Mouse (Mus musculus): ENCODE data around the gene Lgals9. TPM values are rescaled to one million over a fixed set of nuclear protein-coding genes. Genes with fewer than 3 reads are reported as not detected.

The Lgals9 gene
- 39.6 and 55.8 TPM in 2 replicates for polyA plus RNA-seq (2012; ENCODE audit: insufficient read depth, insufficient read length, missing spikeins)

GRCm38 (mm10) chr11:78984483-78985177 is at the start of gene Lgals9:
TSS of gene Lgals9 (minus strand) at chr11:78984946.
- Histone ChIP-seq H3K27ac (replicated peaks; ENCODE audit: low read depth, low read length) (peak within 1 kb of the TSS; percentile 85), H3K4me3 (ENCODE audit: insufficient read depth, low read depth, low read length) (peak within 1 kb of the TSS; percentile 72), H3K4me1 (ENCODE audit: control insufficient read depth, insufficient read depth, insufficient read length, low read length) (peaks cover 35% of the 10 kb centered on the region)

- peaks cover 6% of the 10 kb centered on the region; the same call in 1 of the 2 replicates for H3K4me1 ChIP-seq (ENCODE audit: control insufficient read depth, insufficient read depth, insufficient read length, low read length)
- H3K27ac ChIP-seq (replicated peaks; ENCODE audit: low read depth, low read length), result no peak overlapping the region
- no peak overlapping the region for H3K4me3 ChIP-seq (ENCODE audit: insufficient read depth, low read depth, low read length)
Observed at GRCm38 (mm10) chr11:79033636-79034035, 48.9 kb upstream of the Lgals9 start.

GRCm38 (mm10) chr11:79033021-79033420 is 48.3 kb upstream of the Lgals9 start:
- Histone ChIP-seq H3K4me1 (ENCODE audit: control insufficient read depth, insufficient read depth, insufficient read length, low read length) (peaks cover 6% of the 10 kb centered on the region; the same call in 1 of the 2 replicates), H3K27ac (replicated peaks; ENCODE audit: low read depth, low read length) (no peak overlapping the region), H3K4me3 (ENCODE audit: insufficient read depth, low read depth, low read length) (no peak overlapping the region)

- no peak overlapping the region for H3K27ac ChIP-seq (replicated peaks; ENCODE audit: low read depth, low read length)
- peaks cover 6% of the 10 kb centered on the region; the same call in 1 of the 2 replicates for H3K4me1 ChIP-seq (ENCODE audit: control insufficient read depth, insufficient read depth, insufficient read length, low read length)
- H3K4me3 ChIP-seq (ENCODE audit: insufficient read depth, low read depth, low read length), result no peak overlapping the region
Observed at GRCm38 (mm10) chr11:79031452-79031746, 46.7 kb upstream of the Lgals9 start.

GRCm38 (mm10) chr11:79030570-79031451 is 46.1 kb upstream of the Lgals9 start:
- Histone ChIP-seq H3K27ac (replicated peaks; ENCODE audit: low read depth, low read length) (0 out of 2 replicates have a peak overlapping the region, but pooled peaks have one; percentile 6), H3K4me1 (ENCODE audit: control insufficient read depth, insufficient read depth, insufficient read length, low read length) (peaks cover 6% of the 10 kb centered on the region; the same call in 1 of the 2 replicates), H3K4me3 (ENCODE audit: insufficient read depth, low read depth, low read length) (no peak overlapping the region)

- H3K27ac ChIP-seq (replicated peaks; ENCODE audit: low read depth, low read length), result peak overlapping the region; percentile 91
- H3K4me3 ChIP-seq (ENCODE audit: insufficient read depth, low read depth, low read length), result peak overlapping the region; percentile 42; the same call in 1 of the 2 replicates
- H3K4me1 ChIP-seq (ENCODE audit: control insufficient read depth, insufficient read depth, insufficient read length, low read length), result peaks cover 13% of the 10 kb centered on the region
Observed at GRCm38 (mm10) chr11:79023751-79024150, 39.0 kb upstream of the Lgals9 start.

- H3K4me1 ChIP-seq (ENCODE audit: control insufficient read depth, insufficient read depth, insufficient read length, low read length), result peaks cover 13% of the 10 kb centered on the region
- H3K27ac ChIP-seq (replicated peaks; ENCODE audit: low read depth, low read length), result peak overlapping the region; percentile 97
- peak overlapping the region; percentile 42; the same call in 1 of the 2 replicates for H3K4me3 ChIP-seq (ENCODE audit: insufficient read depth, low read depth, low read length)
Observed at GRCm38 (mm10) chr11:79023342-79023741, 38.6 kb upstream of the Lgals9 start.

- Histone ChIP-seq H3K4me1 (ENCODE audit: control insufficient read depth, insufficient read depth, insufficient read length, low read length) (peaks cover 13% of the 10 kb centered on the region), H3K27ac (replicated peaks; ENCODE audit: low read depth, low read length) (peak overlapping the region; percentile 97)
Observed at GRCm38 (mm10) chr11:79022836-79023235, 38.1 kb upstream of the Lgals9 start.

GRCm38 (mm10) chr11:79020535-79021045 is 35.8 kb upstream of the Lgals9 start:
- H3K4me1 ChIP-seq (ENCODE audit: control insufficient read depth, insufficient read depth, insufficient read length, low read length), result peaks cover 13% of the 10 kb centered on the region
- H3K27ac ChIP-seq (replicated peaks; ENCODE audit: low read depth, low read length), result no peak overlapping the region
- H3K4me3 ChIP-seq (ENCODE audit: insufficient read depth, low read depth, low read length), result no peak overlapping the region

More at GRCm38 (mm10) chr11:79022836-79023235, 38.1 kb upstream of the Lgals9 start:
- no peak overlapping the region for H3K4me3 ChIP-seq (ENCODE audit: insufficient read depth, low read depth, low read length)

GRCm38 (mm10) chr11:79019839-79020534 is 35.2 kb upstream of the Lgals9 start:
- Histone ChIP-seq H3K4me1 (ENCODE audit: control insufficient read depth, insufficient read depth, insufficient read length, low read length) (peaks cover 13% of the 10 kb centered on the region), H3K27ac (replicated peaks; ENCODE audit: low read depth, low read length) (no peak overlapping the region), H3K4me3 (ENCODE audit: insufficient read depth, low read depth, low read length) (no peak overlapping the region)

- H3K4me1 ChIP-seq (ENCODE audit: control insufficient read depth, insufficient read depth, insufficient read length, low read length), result peaks cover 17% of the 10 kb centered on the region
- H3K27ac ChIP-seq (replicated peaks; ENCODE audit: low read depth, low read length), result no peak overlapping the region
- no peak overlapping the region for H3K4me3 ChIP-seq (ENCODE audit: insufficient read depth, low read depth, low read length)
Observed at GRCm38 (mm10) chr11:79018954-79019704, 34.4 kb upstream of the Lgals9 start.

GRCm38 (mm10) chr11:79017161-79017606 is 32.4 kb upstream of the Lgals9 start:
- no peak overlapping the region for H3K27ac ChIP-seq (replicated peaks; ENCODE audit: low read depth, low read length)
- peaks cover 10% of the 10 kb centered on the region for H3K4me1 ChIP-seq (ENCODE audit: control insufficient read depth, insufficient read depth, insufficient read length, low read length)
- H3K4me3 ChIP-seq (ENCODE audit: insufficient read depth, low read depth, low read length), result no peak overlapping the region

GRCm38 (mm10) chr11:79016236-79016635 is 31.5 kb upstream of the Lgals9 start:
- Histone ChIP-seq H3K4me1 (ENCODE audit: control insufficient read depth, insufficient read depth, insufficient read length, low read length) (peaks cover 10% of the 10 kb centered on the region), H3K4me3 (ENCODE audit: insufficient read depth, low read depth, low read length) (no peak overlapping the region), H3K27ac (replicated peaks; ENCODE audit: low read depth, low read length) (no peak overlapping the region)

GRCm38 (mm10) chr11:79015660-79016215 is 31.0 kb upstream of the Lgals9 start:
- peaks cover 10% of the 10 kb centered on the region for H3K4me1 ChIP-seq (ENCODE audit: control insufficient read depth, insufficient read depth, insufficient read length, low read length)
- H3K4me3 ChIP-seq (ENCODE audit: insufficient read depth, low read depth, low read length), result no peak overlapping the region
- H3K27ac ChIP-seq (replicated peaks; ENCODE audit: low read depth, low read length), result no peak overlapping the region
